Mouse (Mus musculus): ENCODE data around the gene Xntrpc.

The Xntrpc gene

GRCm38 (mm10) chr7:102082816-102083215 is 17.3 kb downstream of the Xntrpc start, which contains the start of gene Trpc2:
Gene Trpc2, plus strand, starts transcription at chr7:102083116.
- no peak for DNase-seq

- no peak for DNase-seq
Measured at GRCm38 (mm10) chr7:102084041-102084696, 18.7 kb downstream of the Xntrpc start.

- DNase-seq: no peak
Measured at GRCm38 (mm10) chr7:102087336-102087735, 21.8 kb downstream of the Xntrpc start.

DNA sequence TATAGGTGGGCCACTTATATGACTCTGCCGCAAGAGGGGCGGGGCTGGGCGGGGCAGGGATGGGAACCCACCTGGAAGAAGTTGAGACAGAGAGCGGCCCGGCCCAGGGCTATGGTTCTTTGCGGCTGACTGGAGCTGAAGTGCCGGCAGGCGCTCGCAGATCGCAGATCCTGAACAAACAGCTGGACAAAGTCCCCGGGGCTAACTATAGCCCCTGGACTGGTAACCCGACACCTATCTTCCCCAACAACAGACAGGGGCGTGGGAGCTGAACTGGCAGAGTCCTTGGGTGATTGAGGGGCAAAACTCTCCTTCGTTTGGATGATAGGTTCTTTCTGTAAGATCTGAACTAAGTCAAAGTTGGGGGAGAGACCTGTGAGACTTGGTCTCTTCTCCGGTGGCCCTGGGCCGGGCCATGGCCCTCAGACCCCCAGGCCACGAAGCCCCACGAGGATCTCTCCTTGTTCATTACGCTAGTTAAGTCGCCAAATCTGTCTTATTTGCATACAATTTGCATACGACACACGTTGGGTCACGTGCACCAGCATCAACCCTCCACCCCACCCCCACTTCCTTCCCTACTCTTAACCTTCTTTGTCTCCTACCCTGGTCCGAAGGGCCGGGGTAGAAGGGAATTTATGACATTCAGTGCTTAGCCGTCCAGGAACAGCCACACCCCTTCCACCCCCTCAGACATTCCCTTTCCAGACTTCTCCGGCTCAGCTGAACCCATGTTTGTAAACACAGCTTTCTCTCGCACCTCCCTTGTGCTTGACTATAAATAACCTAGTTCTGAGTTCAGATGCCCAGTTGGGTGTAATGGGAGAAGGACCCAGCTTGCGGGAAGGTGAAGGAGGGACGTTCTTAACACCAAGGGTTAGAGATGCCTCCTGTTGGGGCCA is 34.5 kb downstream of the Xntrpc start:
- peak; percentile 71 for DNase-seq

GRCm38 (mm10) chr7:102100868-102101267 is 35.4 kb downstream of the Xntrpc start:
- no peak for DNase-seq

- DNase-seq: no peak
Measured at GRCm38 (mm10) chr7:102101487-102101886, 36.0 kb downstream of the Xntrpc start, which contains the start of gene Art1. Gene Art1, plus strand, starts transcription at chr7:102101743.

GRCm38 (mm10) chr7:102102241-102102640 is 36.7 kb downstream of the Xntrpc start:
- no peak for DNase-seq

GRCm38 (mm10) chr7:102102696-102103095 is 37.2 kb downstream of the Xntrpc start:
- no peak for DNase-seq

DNA sequence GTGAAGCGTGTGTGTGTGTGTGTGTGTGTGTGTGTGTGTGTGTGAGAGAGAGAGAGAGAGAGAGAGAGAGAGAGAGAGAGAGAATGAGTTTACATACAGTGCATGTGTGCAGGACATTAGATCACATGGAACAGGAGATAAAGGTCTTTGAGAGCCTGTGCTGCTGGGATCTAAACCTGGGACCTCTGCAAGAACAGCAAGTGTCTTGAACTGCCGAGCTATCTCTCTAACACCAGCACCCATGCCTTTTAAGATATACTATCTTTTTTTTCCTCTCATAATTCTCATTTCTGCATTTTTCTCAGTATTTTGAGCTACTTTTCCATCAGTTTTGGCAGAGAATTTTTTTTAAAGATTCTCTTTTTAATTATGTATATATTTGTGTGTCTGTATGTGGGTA is 38.0 kb downstream of the Xntrpc start:
- DNase-seq: no peak

GRCm38 (mm10) chr7:102104126-102104525 is 38.6 kb downstream of the Xntrpc start:
- DNase-seq: no peak

DNA sequence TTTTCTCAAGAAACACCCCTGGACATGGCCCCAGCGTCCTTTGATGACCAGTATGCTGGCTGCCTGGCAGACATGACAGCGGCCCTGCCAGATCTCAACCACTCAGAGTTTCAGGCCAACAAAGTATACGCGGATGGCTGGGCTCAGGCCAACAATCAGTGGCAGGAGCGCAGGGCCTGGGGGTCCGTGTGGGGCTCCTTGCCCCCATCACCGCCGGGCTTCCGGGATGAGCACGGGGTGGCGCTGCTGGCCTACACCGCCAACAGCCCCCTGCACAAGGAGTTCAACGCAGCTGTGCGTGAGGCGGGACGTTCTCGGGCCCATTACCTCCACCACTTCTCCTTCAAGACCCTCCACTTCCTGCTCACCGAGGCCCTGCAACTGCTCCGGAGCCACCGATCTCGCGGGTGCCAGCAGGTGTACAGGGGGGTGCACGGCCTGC is 41.2 kb downstream of the Xntrpc start:
- peak; percentile 80 for DNase-seq

GRCm38 (mm10) chr7:102108206-102108605 is 42.7 kb downstream of the Xntrpc start:
- DNase-seq: no peak

DNA sequence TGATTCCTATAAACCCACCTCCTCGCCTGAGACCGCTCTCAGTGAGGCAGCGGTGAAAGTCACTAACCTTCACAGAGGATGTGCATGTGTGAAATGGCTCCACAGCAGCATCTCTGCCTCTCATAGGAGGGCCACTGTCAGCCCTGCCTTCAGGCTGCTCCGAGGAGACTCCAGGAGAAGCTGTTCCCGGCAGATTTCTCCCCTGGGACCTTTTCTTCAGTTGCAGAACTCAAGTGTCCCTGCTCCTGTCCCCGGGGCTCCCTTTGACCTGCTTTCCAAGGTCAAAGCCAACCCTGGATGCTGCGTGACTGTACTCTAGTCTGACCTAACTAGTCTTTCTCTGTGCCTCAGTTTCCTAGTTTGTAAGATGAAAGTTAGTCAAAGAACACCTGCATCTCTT is 43.7 kb downstream of the Xntrpc start, which contains the start of gene Art5:
Gene Art5 (minus strand): TSS at position 319 of the 400 bp plus-strand sequence.
- DNase-seq: no peak

DNA sequence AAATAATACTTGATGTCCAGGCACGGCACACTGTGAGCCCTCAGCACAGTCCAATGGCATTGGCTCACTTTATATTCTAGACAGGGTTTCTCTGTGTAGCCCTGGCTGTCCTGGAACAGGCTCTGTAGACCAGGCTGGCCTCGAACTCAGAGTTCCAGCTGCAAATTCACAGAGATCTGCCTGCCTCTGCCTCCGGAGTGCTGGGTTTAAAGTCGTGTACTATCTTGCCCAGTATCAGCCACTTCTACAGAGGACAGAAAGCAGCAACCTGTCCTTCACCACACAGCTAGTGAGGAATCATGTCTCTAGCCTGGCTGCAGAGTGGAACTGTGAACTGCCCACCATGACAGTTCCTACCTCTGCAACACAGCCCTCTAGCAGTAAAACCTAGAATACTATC is 44.2 kb downstream of the Xntrpc start:
- DNase-seq: no peak

DNA sequence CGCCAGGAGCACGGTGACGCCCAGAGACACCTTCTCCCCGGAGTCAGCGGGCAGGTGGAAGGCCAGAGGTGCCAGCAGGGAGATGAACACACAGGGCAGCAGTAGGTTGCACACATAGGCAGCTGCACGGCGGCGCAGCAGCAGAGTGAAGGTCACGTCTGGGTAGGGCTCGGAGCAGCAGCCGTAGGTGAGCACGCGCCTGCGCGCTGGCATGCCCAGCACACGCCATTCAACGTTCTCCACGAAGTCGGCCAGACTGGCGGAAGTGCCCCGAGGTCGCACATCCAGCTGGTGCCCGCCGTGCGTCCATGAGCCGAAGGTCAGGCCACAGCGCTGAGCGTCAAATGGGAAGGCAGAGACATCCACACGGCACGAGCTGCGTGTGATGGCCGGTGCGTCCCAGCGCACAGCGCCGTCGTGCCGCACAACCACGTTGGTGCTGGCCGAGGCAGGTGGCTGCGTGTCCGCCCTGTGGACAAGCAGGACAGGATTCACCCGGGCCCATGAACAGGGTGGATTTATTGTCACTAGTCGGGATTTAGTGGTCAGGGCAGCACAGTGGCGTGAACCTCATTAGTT is 47.7 kb downstream of the Xntrpc start:
- no peak for DNase-seq

DNA sequence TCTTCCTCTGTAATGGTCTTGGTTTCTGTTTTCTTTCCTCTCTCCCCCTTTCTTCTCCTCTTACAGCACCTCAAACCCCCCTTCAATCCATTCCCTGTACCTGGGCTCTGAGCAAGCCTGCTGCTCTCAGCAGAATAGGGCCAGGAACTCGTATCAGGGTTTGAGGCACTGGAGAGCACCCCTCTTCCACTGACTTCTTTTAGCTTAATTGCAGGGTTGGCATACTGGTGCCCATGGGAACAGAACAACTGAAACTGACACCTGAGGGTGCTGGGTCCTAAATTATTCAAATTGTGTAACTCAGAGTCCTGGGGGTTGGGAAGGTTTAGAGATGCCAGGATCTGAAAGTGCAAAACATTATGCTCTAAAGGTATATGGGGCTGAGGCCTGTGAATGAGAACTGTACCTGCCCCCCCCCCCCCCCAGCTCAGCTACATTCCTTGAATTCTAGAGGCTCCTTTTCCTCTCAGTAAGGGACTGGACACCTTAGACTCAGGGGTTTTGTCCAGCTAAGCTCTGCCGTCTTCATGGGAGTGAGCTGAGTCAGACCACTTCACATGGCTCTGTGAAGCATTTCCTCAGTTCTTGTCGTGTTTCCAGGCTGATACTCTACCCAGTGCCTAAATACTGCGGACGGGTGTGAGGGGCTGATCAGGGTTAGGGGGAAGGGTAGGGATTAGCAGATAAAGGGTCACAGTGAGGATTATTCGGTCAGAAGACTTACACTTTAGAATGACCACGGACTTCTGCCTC is 51.2 kb downstream of the Xntrpc start, which contains the start of gene Chrna10:
Gene Chrna10 (minus strand): TSS at position 250 of the 753 bp plus-strand sequence.
- no peak for DNase-seq

GRCm38 (mm10) chr7:102117382-102117781 is 51.9 kb downstream of the Xntrpc start:
- no peak for DNase-seq

DNA sequence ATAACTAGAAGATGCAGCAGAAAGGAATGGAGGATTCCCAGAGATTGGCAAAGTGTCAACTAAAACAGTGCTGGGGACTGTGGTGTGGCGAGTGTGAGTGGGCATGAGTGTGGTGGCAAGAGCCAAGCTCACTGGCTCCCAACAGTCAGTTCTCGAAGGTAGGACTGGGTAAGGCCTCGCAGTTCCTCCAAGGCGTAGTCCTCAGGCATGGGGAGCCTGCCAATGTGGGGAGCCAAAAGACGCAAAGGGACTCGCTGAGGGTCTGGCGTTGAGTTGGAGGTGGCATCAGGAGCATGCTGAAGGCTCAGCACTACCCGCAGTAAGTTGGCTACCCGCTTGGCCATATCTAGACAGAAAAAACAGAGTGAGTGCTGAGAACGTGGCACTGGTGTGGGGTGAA is 54.8 kb downstream of the Xntrpc start:
- DNase-seq: no peak

DNA sequence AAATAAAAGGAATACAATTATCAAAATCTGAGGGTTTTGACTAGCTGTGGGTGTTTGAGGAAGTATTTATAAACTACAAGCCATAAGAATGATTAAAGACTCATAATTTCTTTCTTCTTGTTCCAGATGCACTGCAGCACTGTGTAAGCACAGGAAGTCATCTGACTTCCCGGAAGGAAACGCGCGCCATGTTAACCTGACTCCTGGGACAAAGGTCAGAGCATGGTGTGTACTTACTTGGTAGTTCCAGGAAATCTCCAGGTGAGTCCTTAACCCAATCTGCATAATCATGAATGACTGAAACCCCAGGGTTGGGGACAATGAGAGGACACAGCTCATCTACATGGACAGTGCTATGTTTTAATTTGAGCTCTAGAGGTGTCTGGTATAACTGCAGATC is 66.9 kb downstream of the Xntrpc start:
- no peak for DNase-seq

DNA sequence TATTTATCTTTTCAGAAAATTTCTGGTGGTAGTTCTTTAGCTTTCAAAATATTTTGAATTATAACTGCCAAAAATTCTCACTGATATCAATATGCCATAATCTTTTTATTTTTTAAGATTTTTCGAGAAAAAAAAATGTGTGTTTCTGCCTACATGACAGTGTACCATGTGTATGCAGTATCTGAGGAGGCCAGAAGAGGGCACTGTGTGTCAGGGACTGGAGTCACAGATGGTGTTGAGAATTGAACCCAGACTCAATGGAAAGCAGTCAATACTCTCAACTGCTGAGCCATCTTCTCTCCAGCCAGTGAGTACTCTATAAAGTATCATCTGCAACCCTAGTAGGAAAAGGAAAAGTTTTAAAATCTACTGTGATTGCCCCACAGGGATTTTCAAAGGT is 72.0 kb downstream of the Xntrpc start:
- DNase-seq: peak; percentile 81

DNA sequence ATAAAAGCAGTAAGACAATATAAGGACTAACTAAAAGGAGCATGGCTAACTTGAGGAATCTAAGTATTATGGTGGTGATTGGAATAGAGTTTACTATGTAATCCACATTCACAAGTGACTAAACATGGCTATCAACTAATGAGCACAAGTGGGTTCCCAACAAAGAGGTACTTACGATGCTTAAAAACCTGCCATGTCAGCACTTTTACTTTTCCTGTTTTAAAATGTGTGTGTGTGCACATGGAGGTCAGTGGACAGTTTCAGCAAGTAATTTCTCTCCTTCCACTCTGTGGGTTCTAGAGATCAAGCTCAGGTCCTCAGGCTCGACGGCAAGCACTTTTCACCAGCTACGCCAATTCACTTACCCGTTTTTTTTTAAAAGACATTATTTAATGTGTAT is 72.4 kb downstream of the Xntrpc start:
- DNase-seq: no peak

Measured in thymus, postnatal 4 days (tissue).